11 mouse cellular contexts compared by ENCODE assay signal in genomic region chr11:90371470-90372100, GRCm38 (mm10). TPM values are rescaled to one million over a fixed set of nuclear protein-coding genes. Genes with fewer than 3 reads are reported as not detected.
DNase-seq lines count a peak whose midpoint lies in the region; TF ChIP-seq lines count a peak whose summit lies in the region.
"Had no signal": no experiment of that assay in that cellular context is flagged by ENCODE, and none has a peak within 500 bp of the region (broad histone marks: within the 10 kb centered on the region; RNA-seq: fewer than 3 reads in every experiment).

No protein-coding gene starts in this region.

- intact Hi-C loops in heart, adult 2 months (cut with DNase I): no loop called here
- intact Hi-C loops in left cerebral cortex, postnatal 36 days (cut with DNase I): no loop called here
- intact Hi-C loops in gastrocnemius, postnatal 14 days (cut with DNase I; ENCODE audit: low total_unique reads): no loop called here

- TF ChIP-seq POLR2A in heart, adult 2 months (IDR thresholded peaks at IDR 0.05; ENCODE audit: insufficient read depth, low read depth, low read length): no peak
- TF ChIP-seq POLR2A in cortical plate, adult 2 months (IDR thresholded peaks at IDR 0.05; ENCODE audit: extremely low read depth, insufficient read depth, low read length): no peak

- no peak for TF ChIP-seq CTCF in heart, adult 2 months (IDR thresholded peaks at IDR 0.05)
- no peak for TF ChIP-seq CTCF in cortical plate, adult 2 months (IDR thresholded peaks at IDR 0.05; ENCODE audit: extremely low read depth, insufficient read depth, low read length)

- H3K9ac ChIP-seq in heart, adult 2 months (ENCODE audit: low read depth, low read length): no peak overlapping the region
- H3K9ac ChIP-seq: liver, postnatal 0 days had no signal

- TF ChIP-seq EP300 in heart, adult 2 months (IDR thresholded peaks at IDR 0.05; ENCODE audit: insufficient read depth, low read depth, low read length): no peak

- H3K4me1 ChIP-seq in heart, adult 2 months (ENCODE audit: control insufficient read depth, insufficient read depth, low read length): peaks cover 24% of the 10 kb centered on the region
- H3K4me1 ChIP-seq in cortical plate, adult 2 months (ENCODE audit: control insufficient read depth, insufficient read depth, low read length): peaks cover 14% of the 10 kb centered on the region

- no peak overlapping the region for H3K4me3 ChIP-seq in heart, adult 2 months
- H3K4me3 ChIP-seq in cortical plate, adult 2 months (ENCODE audit: insufficient read depth, low read length): no peak overlapping the region

- DNase-seq in heart, adult 2 months: no peak
- no peak for DNase-seq in heart, postnatal 4 days
- peak; percentile 74 for DNase-seq in 3134 (ENCODE audit: extremely low read depth, insufficient read length, low spot score)
- peak; percentile 47 for DNase-seq in kidney, postnatal 14 days
- DNase-seq in left cerebral cortex, postnatal 36 days (ENCODE audit: low spot score in 2 of 2): no peak
- no peak for DNase-seq in c-Kit-positive CD71-positive TER-119-positive erythroid progenitor cells, embryonic 14.5 days (ENCODE audit: low spot score)
- DNase-seq in gastrocnemius, postnatal 14 days: no peak
- DNase-seq: cerebellum, postnatal 36 days; liver, postnatal 0 days had no signal

- WGBS in heart, adult 2 months: 37% methylated on average over 8 of the region's 8 CpGs

- H3K27ac ChIP-seq in heart, adult 2 months: peak overlapping the region; percentile 29
- H3K27ac ChIP-seq in cortical plate, adult 2 months (ENCODE audit: insufficient read depth, low read length): 0 out of 2 replicates have a peak overlapping the region, but pooled peaks have one; percentile 17

- H3K27me3 ChIP-seq in heart, adult 2 months (ENCODE audit: control insufficient read depth, insufficient read depth, low read length): no peaks in the 10 kb centered on the region

- H3K79me2 ChIP-seq in heart, adult 2 months (replicated peaks; ENCODE audit: control insufficient read depth, insufficient read depth, low read length): no peaks in the 10 kb centered on the region

- peaks cover 13% of the 10 kb centered on the region for H3K36me3 ChIP-seq in heart, adult 2 months (ENCODE audit: control insufficient read depth, insufficient read depth, low read length)

RNA-seq across cellular contexts. Expression of gene Hlf, which starts 19.1 kb away (rescaled TPM):
- total RNA-seq in heart, adult 2 months (2021): 10 to 100 TPM; 11.0 to 18.2 TPM
- polyA plus RNA-seq in heart, adult 2 months (2012; rRNA removed): 14.0 and 17.3 TPM in 2 replicates
- total RNA-seq in heart, postnatal 4 days (2021): 10 to 100 TPM; 16.6 to 19.0 TPM
- polyA plus RNA-seq in cortical plate, adult 2 months (2012; rRNA removed): 121 and 125 TPM in 2 replicates
- total RNA-seq in left cerebral cortex, postnatal 36 days (2021): 100 to 1,000 TPM; 134 to 138 TPM
- total RNA-seq in gastrocnemius, postnatal 14 days (2021): 1 to 10 TPM; 3.7 to 3.9 TPM
- total RNA-seq: monocyte, adult 5-6 weeks had no signal

Comparison
In these comparisons a context has a peak if more than half of its experiments do, and no peak if none do; other contexts are left out.
1. DNase-seq: peak in 3134 (single experiment) and kidney, postnatal 14 days (single experiment); none in heart, adult 2 months (0 of 2), heart, postnatal 4 days (single experiment), left cerebral cortex, postnatal 36 days (0 of 2), c-Kit-positive CD71-positive TER-119-positive erythroid progenitor cells, embryonic 14.5 days (single experiment) and gastrocnemius, postnatal 14 days (single experiment).
2. RNA of gene Hlf, which starts 19.1 kb away (total RNA-seq): 134 to 138 TPM in left cerebral cortex, postnatal 36 days; 16.6 to 19.0 TPM in heart, postnatal 4 days, 11.0 to 18.2 TPM in heart, adult 2 months and 3.7 to 3.9 TPM in gastrocnemius, postnatal 14 days; every median in the first group is over 4 times any median in the second.